Mouse (Mus musculus): Measurements from ENCODE around the gene Wdr35.

Gene Wdr35

DNA sequence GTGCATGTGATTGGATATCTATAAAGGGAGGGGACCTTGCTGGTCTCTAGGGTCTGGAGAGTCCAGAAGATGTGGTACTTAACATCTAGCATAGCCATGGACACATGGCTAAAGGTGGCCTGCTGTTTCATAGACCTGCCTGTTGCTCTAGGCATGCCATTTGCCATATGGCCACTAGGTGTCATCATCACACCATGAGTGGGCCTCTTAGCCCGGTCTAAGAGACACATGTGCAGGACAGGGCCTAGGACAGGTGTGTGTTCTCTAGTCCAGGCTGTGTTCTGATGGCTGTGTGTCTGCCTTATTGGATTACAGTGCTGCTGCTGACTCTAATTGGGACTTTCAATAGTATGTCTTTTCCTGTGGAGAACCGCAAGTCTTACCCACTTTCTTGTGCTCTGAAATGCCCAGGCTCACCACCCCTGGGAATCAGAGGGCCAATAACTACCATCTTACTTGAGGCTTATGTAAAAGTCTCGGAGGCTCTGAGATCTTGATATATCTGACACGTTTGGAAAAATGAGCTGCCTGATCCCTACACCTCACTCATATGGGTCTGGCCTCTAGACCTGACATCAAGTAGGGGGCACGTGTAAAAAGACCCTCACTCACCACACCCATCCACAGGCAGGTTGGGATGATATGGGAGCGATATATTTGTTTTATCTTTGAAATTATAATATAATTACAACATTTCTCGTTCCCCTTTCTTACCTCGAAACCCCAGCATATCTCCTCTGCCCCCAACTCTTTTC is 78.6 kb downstream of the Wdr35 start:
- DNase-seq (ENCODE audit: low spot score in 2 of 2), result peak; percentile 45 to 75

- DNase-seq (ENCODE audit: low spot score in 2 of 2), result no peak
Measured at GRCm38 (mm10) chr12:9053345-9053744, 79.7 kb downstream of the Wdr35 start.

GRCm38 (mm10) chr12:9054012-9054411 is 80.3 kb downstream of the Wdr35 start:
- DNase-seq (ENCODE audit: low spot score in 2 of 2), result no peak

DNA sequence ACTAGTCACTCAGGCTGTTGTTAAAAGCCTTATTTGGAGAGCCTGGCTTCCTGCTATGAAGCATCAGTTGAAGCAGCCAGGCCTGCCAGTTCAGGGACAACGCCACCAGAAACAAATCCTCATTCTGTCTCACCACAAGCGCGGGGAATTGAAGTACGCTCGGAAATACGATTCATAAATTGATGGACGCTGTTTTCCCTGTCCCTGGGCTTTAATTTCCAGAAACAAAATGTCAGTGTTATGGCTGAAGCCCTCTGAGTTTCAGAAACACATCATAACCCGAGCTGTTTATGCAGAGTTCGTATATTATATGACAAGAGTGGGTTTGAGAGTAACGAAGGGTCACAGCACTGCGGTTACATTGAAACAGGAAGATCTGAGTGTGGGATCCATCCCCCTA is 81.6 kb downstream of the Wdr35 start:
- no peak for DNase-seq (ENCODE audit: low spot score in 2 of 2)

GRCm38 (mm10) chr12:9059502-9059901 is 85.8 kb downstream of the Wdr35 start:
- no peak for DNase-seq (ENCODE audit: low spot score in 2 of 2)

DNA sequence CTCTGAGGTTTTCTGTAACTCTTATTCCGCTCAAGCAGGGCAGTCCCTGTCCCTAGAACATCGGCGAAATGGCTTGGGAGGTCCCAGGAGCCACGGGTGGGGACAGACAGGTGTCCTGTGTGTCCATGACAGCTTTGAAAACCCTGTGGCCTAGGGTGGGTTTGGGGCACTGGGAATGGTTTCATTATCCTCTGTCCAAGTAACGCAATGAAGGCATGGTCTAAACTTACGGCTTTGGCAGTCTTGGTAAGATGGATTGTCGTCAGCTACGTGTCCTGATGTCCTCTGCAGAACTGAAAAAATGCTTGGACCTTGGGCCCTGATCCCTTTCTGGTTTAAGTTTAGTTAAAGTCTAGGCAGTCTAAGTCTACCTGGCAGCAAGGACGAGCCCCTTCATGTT is 86.3 kb downstream of the Wdr35 start:
- DNase-seq (ENCODE audit: low spot score in 2 of 2), result no peak

DNA sequence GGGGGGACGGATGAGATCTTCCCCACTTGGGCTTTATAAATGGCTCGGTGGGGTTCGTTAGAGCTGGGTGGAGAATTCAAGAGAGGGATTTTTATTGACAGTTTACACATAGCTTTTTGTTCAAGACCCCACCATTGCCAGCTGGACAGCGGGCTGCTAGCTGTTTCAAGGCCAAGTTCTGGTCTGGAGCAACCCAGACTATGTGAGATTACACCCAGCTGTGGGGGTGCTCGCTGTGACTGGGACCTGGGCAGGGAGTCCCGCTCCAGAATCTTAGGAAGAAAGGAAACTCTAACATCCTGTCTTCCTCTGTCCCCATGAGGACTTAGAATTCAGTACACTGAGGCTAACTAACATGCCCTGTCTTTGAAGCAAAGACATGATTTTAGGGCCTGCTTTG is 89.9 kb downstream of the Wdr35 start:
- no peak for DNase-seq (ENCODE audit: low spot score in 2 of 2)

DNA sequence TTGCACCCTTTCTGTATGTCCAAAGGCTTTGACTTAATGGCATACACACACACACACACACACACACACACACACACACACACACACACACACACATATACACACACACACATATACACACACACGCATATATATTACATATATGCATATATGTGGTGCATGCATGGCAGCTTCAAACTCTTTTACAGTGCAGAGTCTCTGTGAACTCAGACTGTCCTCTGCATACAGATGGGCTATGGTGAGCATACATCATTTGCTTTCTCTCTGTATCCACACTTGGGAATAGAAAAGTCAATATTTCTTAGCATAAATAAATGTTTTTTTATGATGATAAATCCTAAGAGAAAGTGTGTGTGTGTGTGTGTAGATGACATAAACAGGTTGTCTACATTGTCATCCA is 97.4 kb downstream of the Wdr35 start:
- DNase-seq (ENCODE audit: low spot score in 2 of 2), result no peak

DNA sequence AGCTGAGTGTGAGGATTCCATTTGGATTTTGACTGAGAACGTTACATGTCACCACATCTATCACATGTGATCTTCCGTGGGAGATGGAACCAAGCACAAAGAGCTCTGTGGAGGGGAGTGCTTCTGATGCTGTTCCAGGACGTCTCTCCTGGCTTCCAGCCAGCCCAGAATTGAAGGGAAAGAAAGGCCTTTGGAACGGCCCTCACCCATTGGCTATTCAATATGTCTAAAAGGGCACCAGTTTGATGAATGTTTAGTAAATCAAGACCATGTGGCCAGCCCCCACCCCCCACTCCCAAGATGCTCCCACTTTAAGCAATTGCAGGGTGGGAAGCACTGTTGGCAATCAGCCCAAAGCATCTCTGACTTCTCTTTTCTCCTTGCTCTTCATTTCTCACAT is 97.8 kb downstream of the Wdr35 start:
- no peak for DNase-seq (ENCODE audit: low spot score in 2 of 2)

DNA sequence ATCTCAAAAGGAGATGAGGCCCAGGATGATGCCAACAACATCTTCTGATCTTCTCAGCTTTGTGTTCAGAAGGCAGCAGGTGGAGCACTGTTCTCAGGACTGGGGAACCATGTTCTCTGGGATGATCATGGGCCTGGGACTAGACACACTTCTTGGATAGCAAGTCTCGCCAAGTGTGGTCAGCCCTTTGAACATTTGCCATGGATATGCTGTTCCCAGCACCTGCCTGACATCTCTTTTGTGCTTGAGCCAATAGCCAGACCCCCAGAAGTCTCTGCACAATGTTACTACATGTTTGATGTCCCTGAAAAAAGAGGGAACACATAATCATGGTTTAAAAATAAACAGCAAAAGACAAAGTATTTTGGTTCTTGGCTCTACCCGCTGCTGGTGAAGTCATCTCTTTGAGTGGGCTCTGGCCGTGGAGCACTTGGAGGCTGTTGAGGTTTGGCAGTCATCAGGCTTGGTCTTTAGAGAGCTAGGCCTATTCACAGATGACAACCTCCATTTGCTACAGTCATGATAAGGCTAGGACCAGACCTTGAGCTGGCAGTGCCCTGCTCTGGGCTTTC is 103.9 kb downstream of the Wdr35 start:
- DNase-seq (ENCODE audit: low spot score in 2 of 2), result no peak
